Mouse (Mus musculus): ENCODE measurements around the gene Gm438. TPM values are rescaled to one million over a fixed set of nuclear protein-coding genes. Genes with fewer than 3 reads are reported as not detected.
"Not testable (repeated sequence)": the region's sequence is repeated elsewhere in the genome, so short reads cannot be mapped to it uniquely, and the experiment has no call there.

The Gm438 gene
- total RNA-seq (2021): not detected
- long read RNA-seq, experiment 1: 0 reads
- long read RNA-seq, experiment 2: 0 reads

GRCm38 (mm10) chr4:144786483-144786882, at the start of gene Gm438:
Gene Gm438, minus strand, starts transcription at chr4:144786583.
- DNase-seq: no peak

DNA sequence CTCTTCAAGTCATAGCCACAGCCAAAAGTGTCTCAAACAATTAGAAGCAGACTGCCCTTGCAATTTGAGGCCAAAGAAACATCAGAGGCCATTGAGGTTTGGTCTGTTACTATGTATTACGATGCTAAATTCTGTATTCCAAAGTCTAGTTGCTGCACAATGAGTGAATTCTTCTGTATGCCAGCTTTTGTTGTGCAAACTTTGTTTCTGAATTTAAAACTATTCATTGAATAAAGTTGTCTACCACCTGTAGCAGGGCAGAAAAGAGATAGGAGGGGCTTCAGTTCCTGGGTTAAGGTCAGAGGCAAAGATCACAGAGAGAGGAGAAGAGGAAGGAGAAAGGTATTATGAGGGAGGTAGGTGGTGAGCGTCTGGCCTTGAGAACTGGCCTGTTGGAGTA, 38.3 kb upstream of the Gm438 start:
- DNase-seq: no peak

- DNase-seq: no peak
These were observed 37.6 kb upstream of the Gm438 start for GRCm38 (mm10) chr4:144823996-144824395.

DNA sequence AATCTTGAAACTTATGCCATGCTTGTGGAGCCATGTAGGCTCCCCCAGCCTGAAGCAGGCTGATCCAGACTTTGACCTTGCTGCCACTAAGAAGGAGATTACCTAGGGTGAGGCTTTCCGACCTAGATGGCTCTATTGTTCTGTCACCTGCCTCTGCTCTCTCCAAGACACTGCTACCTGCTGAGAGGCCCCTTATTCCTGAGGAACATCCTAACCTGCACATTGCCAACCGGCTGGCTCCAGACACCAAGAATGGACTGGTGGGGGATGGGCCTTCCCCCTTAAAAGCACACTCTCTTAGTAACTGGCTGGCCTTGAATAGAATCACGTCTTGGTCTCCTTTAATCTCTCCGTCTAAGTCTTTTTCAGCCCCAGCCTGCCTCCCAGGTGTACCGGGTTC, 20.8 kb upstream of the Gm438 start:
- DNase-seq: not testable (repeated sequence)

DNA sequence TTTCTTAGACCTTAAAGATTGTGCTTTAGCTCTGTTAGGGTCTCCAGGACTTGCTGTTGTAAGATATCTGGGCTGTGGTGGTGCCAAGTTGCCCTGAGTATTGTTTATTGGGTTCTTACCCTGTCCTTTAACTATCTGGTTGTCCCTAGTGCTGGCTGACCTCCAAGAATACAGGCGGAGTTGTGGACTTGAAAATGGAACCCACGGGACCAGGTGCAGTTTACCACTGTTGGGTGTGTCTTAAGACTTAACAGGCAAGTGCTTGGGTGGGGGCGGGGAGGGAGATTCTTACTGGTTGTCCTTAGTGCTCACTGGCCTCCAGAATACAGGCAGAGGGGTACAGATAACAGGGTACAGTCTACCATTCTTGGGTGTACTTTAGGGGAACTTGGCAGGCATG, 17.2 kb upstream of the Gm438 start:
- no peak for DNase-seq

- no peak for DNase-seq
These were observed 3.8 kb upstream of the Gm438 start for GRCm38 (mm10) chr4:144790141-144790540.

- DNase-seq: no peak
These were observed 3.7 kb downstream of the Gm438 start for GRCm38 (mm10) chr4:144782476-144783197.

DNA sequence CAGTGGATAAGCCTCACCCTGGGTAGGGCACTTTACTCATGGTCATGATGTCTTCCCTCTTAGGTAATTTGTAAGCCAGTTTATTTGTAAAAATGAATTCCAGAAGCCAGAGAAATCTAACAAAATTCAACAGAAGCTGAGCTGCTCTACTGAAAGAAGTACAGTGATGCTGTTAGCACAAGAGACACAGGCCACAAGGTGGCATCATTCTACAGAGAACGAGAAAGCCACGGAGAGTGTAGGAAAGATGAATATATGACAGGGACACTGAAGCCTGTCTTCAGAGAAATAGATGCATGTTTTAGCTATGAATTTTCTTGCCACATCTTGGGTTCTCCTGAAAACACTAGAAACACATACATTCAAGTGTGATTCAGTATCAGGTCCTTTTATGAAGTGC, 20.7 kb downstream of the Gm438 start:
- peak; percentile 41 for DNase-seq

DNA sequence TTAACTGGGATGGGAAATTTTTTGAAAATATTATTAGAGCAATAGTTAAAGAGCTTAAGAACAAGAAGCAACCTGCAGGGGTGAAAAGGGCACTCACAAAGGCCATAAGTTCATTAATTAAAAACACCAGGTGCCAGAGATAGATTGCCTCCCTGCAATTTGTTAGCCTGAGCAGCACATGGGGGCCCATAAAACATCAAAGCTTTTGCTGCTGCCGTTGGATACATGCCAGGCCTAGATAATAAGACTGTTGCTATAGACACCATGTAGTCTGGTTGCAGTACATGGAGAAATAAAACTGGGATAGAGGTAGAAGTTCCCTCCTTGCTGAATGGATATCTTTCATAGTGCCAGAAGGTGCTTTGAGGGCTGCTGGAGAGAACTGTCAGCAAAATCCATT, 37.2 kb downstream of the Gm438 start:
- DNase-seq: no peak

Other genes starting within 250 kb of the Gm438 start
- not detected for gene Gm13124, start 221.4 kb downstream of the Gm438 start, total RNA-seq (2021)
- gene Aadacl4, start 172.9 kb downstream of the Gm438 start, total RNA-seq (2021): not detected
- gene Gm436, start 100.2 kb downstream of the Gm438 start, total RNA-seq (2021): not detected
- gene Gm13178, start 65.2 kb downstream of the Gm438 start, total RNA-seq (2021): not detected
- gene Dhrs3, start 106.2 kb upstream of the Gm438 start, total RNA-seq (2021): 100 to 1,000 TPM; 108 to 126 TPM

Measured in adrenal gland, postnatal 10 days (tissue).